Mouse (Mus musculus): Measurements from ENCODE around the gene Mnt.

GRCm38 (mm10) chr11:74880999-74881398 lies 50.3 kb downstream of the Mnt start:
- TF ChIP-seq CTCF (IDR thresholded peaks at IDR 0.05; ENCODE audit: low read depth, low read length) (no peak), GATA1 (IDR thresholded peaks at IDR 0.05; ENCODE audit: borderline replicate concordance, low read length) (no peak)

Data from G1E (cell line).